Mouse (Mus musculus) heart, postnatal 36 days (tissue): Measurements from ENCODE around the gene Rassf8. TPM values are rescaled to one million over a fixed set of nuclear protein-coding genes. Genes with fewer than 3 reads are reported as not detected.

Experiments used
- DNase-seq, 2 experiments: peaks; one replicate each; pipeline ENCODE4 v3.0.0; 2021 to 2022
- intact Hi-C: fragments of 180-260 bp; cut with DNase I; formaldehyde crosslinking; loops from one replicate; pipeline ENCODE4 v1.15.1; 2025
- total RNA-seq, 2 experiments: library from RNA; stranded (reverse); gene quantifications; 2 replicates each; pipeline ENCODE4 v1.2.3; 2021

Gene Rassf8
- total RNA-seq, 2 experiments from 2014 or later = 48.9 to 51.9 TPM

- DNase-seq = no peak
- intact Hi-C loops = loop anchor here (2.0 kb wide), 1 partner anchor 45 kb away; no protein-coding TSS in a partner anchor
Observed at GRCm38 (mm10) chr6:145747671-145748640, 1.4 kb downstream of the Rassf8 start.

DNA sequence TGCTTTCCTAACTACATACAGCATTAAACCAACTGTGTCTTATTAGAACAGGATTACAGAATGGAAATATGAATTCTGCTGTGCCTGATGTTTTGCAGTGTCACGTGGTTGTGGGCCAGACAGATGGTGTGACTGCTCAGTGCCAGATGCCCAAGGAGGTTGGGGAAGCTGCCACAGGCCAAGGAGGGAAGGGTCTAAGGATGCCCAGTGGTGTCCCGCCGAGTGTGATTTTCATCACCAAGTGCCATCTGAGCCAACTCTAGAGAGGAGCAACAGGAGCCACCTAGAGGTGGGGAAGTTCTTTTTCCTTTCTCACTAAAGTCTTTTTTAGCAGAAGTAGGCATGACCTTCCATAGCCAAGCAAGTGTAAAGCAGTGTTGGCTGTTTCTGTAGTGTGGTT, 3.8 kb downstream of the Rassf8 start:
- intact Hi-C loops = no loop called here
- no peak for DNase-seq

DNA sequence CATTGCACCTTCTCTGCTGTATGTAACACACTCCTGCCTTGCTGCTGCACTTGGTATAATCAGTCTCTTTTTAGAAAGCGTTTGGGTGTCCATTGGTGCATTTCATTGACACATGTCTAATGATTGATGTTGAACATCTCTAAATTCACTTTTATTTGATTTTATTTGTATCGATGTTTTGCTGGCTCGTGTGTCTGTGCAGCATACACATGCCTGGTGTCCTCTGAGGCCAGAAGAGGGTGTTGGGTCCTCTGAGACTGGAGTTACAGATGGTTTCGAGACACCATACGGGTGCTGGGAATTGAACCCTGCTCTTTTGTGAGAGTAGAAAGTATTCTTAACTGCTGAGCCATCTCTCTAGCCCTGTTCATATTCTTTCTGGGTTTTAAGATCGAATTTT, 6.7 kb downstream of the Rassf8 start:
- intact Hi-C loops = no loop called here
- no peak for DNase-seq

DNA sequence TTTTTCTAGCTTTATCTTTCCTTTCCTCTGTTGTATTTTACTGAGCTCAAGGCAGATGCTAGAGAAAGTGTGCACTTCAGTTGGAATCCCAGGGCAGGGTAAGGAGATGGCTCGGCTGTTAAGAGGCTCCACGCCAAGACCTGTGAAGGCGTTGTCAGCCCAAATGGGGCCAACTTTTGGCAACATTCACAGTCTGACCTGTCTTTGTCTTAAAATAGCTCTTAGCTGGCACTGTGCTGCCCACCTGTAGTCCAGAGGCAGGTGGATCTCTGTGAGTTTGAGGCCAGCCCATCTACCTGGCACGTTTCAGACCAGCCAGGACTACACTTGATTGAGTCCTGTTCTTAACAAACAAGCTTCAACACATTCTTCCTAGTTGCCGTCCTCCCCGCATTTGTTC, 7.9 kb downstream of the Rassf8 start:
- intact Hi-C loops = no loop called here
- DNase-seq = no peak

DNA sequence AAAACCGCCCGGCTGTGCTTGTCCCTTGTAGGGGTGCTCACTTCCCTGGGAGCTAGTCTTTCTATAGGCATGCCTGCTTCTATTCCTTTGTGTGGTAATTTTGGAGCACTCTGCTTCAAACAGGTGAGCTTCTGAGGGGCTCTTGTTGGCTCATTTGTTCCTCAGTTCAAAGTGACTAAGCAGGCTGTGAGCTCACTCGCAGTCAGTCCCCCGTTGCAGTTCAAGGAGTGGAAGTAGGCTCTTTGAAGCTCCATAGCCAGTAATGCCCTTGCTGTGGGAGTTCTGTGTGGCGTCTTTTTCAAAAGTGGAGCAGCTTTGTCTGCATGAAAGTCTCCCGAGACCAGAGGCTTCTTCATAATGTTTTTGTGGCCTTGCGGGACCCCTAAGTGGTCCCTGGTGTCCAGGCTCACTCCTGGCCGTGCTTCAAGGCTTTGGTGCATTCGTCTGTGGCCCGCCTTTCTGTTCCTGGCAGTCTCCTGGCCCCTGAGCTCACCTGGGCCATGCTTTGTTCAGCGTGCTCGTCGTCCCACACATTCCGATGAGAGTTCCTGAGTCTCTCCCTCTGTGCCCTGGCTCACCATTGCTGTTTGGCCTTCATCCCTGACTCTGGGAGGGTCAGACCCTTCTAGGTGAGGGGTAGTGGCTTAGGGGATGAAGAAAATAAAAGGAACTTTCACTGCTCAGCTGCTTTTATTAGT, 9.5 kb downstream of the Rassf8 start:
- no peak for DNase-seq
- intact Hi-C loops = no loop called here

DNA sequence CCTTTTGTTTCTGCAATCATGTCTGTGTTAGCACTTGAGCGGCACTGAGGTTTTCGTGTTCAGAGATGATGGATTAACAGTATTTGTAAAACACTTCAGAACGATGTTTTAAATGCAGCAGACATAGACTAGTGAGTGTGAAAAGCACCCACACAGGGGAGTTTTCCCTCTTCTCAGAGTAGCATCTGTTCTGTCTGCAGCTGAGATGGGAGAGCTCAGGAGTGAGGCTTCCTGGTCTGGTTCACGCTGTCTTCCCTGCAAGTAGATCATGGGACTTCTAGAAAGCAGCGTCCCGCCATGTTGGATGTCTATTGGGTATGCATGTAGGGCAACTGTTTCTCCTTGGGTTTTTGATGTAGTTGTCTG, 10.1 kb downstream of the Rassf8 start:
- DNase-seq = no peak
- intact Hi-C loops = no loop called here

DNA sequence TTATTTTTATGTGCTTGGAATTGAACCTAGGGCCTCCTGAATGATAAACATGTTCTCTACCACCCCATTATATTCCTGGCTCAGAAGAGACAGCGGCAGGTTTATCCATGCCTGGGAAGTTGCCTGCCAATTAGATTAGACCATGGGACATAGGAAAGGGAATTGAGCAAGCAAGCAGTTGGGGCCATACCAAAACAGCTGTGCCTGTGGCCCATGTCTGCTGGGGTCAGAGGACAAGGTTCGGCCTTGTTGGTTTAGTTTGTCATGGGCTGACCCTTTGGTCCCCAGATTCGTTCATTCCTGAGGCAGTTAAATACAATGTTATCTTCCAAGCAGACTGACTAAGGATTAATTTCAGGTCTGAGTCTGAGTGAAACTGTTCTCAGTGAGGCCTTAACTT, 10.8 kb downstream of the Rassf8 start:
- intact Hi-C loops = no loop called here
- no peak for DNase-seq

- intact Hi-C loops = no loop called here
- DNase-seq = no peak
Observed at GRCm38 (mm10) chr6:145758685-145759084, 12.1 kb downstream of the Rassf8 start.

- intact Hi-C loops = no loop called here
- DNase-seq = no peak
Observed at GRCm38 (mm10) chr6:145759432-145759831, 12.9 kb downstream of the Rassf8 start.

DNA sequence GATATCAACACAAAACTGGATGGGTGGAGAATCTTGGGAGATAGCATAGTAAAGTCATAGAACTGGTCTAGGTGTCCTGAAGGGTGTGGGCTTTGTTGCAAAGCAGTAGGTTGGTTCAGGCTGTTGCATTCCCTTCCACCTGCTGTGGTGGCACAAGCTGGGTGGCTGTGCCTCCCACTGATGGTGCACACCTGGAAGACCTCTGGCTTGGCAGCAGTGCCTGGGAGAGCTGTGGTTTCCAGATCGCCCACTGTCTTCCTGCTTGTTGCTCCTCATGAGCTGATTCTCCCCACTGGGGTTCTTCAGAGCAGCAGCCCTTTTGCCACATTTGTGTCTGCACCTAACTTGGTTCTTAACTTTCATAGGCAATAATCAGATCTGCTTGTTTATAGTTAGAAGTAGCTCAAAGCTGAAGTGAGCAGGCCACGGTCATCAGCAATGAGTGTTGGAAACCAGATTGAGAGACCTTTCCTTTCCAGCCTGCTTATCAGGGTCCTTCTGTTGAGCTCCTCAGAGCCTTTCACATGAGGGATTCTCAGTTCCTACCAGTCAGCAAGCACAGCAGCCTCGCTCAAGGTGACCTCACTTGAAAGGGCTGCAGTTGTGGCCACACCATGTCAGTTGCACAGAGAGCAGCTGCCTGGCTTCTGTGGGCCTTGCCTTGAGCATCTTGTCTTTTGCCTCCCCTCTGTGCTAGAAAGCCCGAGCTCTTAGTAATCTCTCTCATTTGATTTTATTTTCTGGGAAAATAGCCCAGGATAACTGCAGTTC, 13.9 kb downstream of the Rassf8 start:
- DNase-seq = no peak
- intact Hi-C loops = no loop called here

DNA sequence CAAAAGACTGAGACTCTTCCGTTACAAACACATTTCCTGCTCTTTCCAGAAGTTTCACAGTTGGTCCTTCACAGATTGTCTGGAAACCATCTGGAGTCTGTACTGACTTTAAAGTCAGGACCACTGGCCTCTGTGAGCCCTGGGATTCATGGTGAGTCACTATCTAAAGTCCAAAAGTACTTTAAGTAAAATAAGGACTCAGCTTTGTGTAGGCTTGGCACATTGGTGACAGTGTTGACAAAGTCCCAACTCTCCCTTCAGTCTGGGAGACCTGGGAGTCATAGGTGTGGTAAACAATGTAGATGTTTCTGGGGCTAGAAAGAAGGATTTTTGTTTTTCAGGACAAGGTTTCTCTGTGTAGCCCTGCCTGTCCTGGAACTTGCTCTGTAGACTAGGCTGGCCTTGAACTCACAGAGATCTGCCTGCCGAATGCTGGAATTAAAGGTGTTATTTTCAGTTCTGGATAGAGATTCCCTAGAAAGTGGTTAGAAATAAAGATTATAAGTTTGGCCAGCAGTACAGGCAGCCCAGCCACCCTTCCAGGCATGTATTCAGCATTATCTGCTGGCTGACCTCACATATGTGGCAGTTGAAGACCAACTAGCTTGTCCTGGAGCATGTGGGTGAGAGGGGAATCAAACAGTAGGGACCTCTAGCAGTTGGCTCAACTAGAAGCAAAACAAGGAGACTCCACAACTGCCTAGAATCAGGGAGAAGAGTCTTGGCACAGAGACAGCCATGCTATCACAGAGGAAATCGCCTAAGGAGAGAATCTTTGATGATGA, 14.8 kb downstream of the Rassf8 start:
- no peak for DNase-seq
- intact Hi-C loops = no loop called here

- intact Hi-C loops = no loop called here
- no peak for DNase-seq
Observed at GRCm38 (mm10) chr6:145762016-145762415, 15.5 kb downstream of the Rassf8 start.

DNA sequence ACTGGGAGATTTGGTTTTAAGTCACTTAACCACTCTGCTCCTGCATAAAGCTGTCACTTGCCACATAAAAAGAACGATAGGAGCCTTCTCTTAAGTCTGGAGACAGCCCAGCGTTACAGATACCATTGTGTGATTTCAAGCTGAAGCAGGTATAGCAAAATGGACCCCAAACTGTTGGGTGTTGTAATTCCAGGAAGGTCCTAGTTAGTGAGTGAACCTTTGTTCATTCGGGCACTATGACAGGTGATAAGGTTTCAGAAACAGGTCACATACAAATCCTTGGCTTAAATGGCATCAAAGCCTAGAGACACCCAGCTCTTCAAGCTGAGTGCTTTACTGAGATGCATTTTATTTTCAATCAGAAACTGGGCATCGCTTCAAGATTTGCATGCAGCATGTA, 16.5 kb downstream of the Rassf8 start:
- DNase-seq = no peak
- intact Hi-C loops = no loop called here

DNA sequence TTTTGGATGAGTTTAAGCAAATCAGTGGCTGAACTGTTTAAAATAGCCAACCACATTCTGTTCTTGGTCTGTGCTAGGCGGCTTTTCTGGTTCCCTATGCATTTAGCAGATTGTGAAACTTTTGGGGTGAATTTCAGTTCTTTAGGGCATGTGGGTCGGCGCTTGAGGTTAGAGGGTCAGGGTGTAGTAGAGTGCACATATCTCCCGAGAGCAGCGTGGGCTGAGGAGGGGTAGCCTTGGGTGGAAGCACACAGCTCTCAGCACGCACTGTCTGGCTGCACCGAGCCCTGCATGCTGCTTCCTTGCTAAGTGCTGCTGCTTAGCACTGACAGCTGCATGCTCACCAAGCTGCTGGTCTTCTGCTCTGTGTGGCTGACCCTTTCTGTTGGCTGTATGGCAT, 18.5 kb downstream of the Rassf8 start:
- intact Hi-C loops = no loop called here
- no peak for DNase-seq

DNA sequence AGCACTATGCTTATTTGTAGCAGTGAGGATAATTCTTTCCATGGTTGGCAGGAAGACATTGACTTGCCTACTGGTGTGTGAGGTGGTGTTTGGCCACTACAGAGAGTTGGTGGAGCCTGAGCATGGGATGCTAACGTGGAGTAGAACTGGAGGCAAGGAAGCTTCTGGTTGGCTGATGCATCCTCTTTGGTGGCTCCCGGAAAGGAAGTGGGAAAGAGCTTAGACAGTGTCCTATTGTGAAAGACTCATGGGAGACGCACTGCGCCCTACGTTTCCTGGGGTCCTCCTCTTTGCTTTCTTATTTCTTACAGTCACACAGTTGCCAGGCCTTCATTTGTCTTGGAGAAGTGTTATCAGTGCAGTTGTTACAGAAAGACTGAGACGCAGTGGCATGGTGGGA, 20.4 kb downstream of the Rassf8 start:
- intact Hi-C loops = no loop called here
- no peak for DNase-seq

DNA sequence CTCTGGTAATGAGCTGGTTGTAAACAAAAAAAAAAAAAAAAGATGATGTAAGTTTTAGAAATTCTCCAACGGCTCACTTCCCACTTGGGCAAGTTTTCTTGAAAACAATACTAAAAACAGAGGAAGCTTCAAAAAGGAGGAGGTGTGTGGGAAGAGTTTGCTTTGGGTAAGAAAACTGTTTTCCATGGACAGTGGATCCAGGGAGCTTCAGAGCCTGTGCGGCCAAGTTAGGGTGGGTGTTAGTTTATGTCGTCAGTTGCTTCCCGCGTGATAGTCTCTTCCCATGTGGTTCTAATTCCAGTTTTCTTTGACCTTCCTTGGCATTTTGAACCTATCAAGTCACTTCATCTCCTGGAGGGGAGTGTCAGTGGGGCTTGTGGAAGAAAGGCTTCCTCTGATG, 21.1 kb downstream of the Rassf8 start:
- intact Hi-C loops = no loop called here
- DNase-seq = no peak

DNA sequence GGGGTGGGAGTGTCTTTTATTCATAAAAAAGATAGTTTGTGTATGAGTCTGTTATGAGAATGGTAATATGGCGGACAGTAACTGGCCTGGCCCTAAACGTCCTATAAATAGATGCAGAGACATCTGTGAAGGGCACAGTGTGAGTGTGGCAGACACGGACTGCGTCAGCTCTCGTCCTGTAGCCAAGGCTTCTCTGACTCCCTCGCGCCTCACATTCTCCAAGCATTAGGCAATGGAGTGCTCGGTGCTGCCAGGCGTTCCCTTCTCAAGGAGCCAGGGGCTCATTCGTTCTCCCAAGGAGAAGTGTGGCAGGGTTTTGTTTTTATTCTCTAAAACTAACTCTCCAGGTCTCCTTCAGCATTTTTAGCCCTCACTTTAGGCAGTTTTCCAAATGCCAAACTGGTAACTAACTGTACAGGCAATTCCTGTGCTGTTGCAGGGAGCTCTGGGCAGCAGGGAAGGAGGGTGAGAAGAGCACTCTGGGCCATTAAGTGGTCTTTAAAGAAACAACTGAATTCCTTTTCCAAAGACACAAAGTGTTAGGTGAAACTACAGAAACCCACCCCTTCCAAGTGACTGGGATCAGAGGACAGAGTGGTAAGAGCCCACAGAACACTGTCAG, 22.2 kb downstream of the Rassf8 start:
- intact Hi-C loops = no loop called here
- peak; percentile 71 to 73 for DNase-seq

DNA sequence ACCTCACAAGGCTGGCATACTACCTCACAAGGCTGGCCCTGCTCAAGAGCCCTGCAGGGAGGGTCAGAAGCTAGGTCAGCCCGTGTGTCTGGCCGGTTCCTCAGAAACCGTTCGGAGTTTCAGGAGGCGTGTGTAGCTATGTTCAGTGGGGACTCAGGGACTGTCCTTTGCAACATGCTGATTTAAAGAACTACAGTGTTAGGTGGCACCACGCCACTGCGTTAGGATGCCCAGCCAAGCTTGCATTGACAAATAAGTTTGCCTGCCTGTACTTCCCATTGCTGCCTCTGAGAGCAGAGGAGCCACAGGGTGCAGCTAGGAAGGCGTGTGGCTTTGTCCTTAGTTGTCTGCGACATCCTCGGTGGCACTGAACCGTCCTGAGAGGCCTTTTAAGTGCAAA, 23.3 kb downstream of the Rassf8 start:
- no peak for DNase-seq

DNA sequence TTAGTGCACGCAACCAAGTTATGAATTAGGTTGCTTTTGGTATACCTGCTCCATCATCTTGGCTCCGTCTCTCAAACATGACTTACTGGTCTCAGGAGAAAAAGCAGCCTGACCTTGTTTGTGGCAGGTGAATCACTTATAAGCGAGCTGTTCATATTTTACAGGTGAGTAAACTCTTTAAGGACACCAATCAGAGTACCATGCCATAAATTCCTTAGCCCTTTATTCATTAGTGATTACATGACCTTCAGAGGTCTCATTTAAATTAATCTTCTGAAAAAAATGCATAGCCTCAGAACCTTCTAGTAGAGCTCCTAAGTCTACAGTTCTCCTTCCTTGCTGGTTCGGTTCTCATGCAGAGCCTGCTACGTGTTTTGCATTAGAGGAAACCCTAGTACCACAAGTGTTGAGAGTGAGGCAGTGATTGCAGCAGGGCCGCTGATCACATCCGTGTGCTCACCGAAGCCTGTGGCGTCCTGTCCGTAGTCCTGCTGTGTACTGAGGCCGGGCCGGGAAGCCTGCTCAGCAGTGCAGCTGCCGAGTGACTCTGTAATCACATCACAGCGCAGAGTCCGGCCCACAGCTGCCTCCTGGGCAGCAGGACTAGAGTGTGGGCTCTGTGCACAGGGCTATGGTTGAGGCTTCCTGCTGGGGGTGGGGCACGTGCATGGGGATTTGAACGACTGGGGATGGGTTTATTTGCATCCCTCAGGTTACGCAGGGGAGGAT, 23.9 kb downstream of the Rassf8 start:
- intact Hi-C loops = no loop called here
- DNase-seq = no peak

More for the DNA sequence above, 23.3 kb downstream of the Rassf8 start:
- intact Hi-C loops = no loop called here
